Mouse (Mus musculus): ENCODE results near the gene H2afy.

DNA sequence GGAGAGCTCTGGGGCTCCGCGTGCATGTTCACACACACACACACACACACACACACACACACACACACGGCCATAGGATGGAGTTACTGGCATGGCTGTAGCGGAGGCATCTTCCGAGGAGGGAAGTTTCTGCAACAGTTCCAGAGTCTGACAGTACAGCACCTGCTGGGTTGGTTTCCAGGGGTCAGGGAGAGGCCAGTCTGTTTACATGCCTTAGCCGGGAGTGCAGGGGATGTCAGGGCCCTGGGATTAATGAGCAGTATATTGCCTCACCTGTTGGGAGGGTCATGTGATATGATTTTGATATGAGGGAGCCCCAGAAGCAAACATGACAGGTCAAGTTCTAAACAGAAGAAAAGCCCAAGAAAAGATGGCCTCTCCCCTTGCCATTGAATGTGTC is 66.5 kb downstream of the H2afy start:
- TF ChIP-seq CTCF (IDR thresholded peaks at IDR 0.05; ENCODE audit: low read depth) = no peak
- TF ChIP-seq EP300 (optimal IDR thresholded peaks at IDR 0.05) = no peak
